Mouse (Mus musculus): ENCODE measurements around the gene Ccdc158. TPM values are rescaled to one million over a fixed set of nuclear protein-coding genes. Genes with fewer than 3 reads are reported as not detected.

The Ccdc158 gene
- polyA plus RNA-seq, 1 experiment from 2014 or later = 0.23 TPM

DNA sequence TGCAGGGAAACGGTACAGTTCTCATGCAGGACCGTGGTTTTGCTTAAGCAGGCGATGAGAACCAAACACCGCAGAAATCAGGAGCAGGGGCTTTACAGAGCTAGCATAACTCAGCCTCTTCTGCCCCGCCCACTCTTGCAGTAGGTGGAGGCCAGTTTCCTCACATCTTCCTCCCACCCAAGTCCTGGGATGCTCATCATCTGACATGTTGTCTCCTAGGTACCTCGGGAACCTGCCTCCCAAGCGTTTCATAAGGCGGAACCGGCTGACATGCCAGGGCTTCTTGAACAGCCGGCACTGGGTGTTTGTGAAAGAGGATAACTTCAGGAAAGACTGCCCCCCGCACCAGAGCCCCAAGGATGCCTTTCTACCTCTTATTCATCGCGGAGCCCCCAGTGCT is 113.1 kb downstream of the Ccdc158 start:
- Histone ChIP-seq H3K4me2 (no peak overlapping the region), H3K27ac (no peak overlapping the region), H3K4me3 (no peak overlapping the region), H3K36me3 (no peaks in the 10 kb centered on the region), H3K4me1 (no peaks in the 10 kb centered on the region), H3K9ac (no peak overlapping the region), H3K27me3 (replicated peaks) (no peaks in the 10 kb centered on the region), H3K9me3 (replicated peaks) (no peaks in the 10 kb centered on the region)
- 70% methylated on average over 13 of the region's 13 CpGs for WGBS (ENCODE audit: insufficient replicate concordance)
- no peak for ATAC-seq

DNA sequence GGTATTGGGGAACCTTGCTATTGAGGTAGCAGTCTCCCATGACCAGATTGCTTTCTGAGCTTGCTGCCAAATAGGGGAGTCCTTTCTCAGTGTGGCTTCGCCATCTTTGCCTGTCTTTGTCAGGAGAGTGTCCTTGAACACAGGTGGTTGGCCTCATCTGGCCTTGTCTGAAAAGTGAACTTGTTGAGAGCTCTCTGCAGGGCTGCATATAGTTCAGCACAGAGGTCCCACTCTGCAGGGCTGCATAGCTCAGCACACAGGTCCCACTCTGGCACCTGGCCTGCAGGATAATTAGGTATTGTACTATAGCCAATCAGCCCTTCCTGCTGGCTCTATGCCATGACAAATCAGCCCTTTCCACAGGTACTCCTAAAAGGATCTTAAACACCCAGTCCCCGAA is 114.9 kb downstream of the Ccdc158 start:
- H3K27me3 ChIP-seq (replicated peaks) = no peaks in the 10 kb centered on the region
- ATAC-seq = no peak
- no peak overlapping the region for H3K4me3 ChIP-seq
- no peaks in the 10 kb centered on the region for H3K9me3 ChIP-seq (replicated peaks)
- H3K27ac ChIP-seq = no peak overlapping the region
- H3K9ac ChIP-seq = no peak overlapping the region
- 59% methylated on average over 2 of the region's 2 CpGs for WGBS (ENCODE audit: insufficient replicate concordance)
- H3K4me1 ChIP-seq = no peaks in the 10 kb centered on the region
- no peak overlapping the region for H3K4me2 ChIP-seq
- H3K36me3 ChIP-seq = no peaks in the 10 kb centered on the region

Other genes starting within 250 kb of the Ccdc158 start
- 49.0 and 49.2 TPM in 2 replicates for gene Nup54, start 240.1 kb downstream of the Ccdc158 start, polyA plus RNA-seq (2016; fragmentation: Nextera tagmentation; extraction: Ambion mirVana)
- 4.2 and 4.3 TPM in 2 replicates for gene Scarb2, start 168.4 kb downstream of the Ccdc158 start, polyA plus RNA-seq (2016; fragmentation: Nextera tagmentation; extraction: Ambion mirVana)
- gene Fam47e, start 120.2 kb downstream of the Ccdc158 start, polyA plus RNA-seq (2016; fragmentation: Nextera tagmentation; extraction: Ambion mirVana) = 0.69 and 0.88 TPM in 2 replicates
- 5.3 and 5.5 TPM in 2 replicates for gene Stbd1, start 72.2 kb downstream of the Ccdc158 start, polyA plus RNA-seq (2016; fragmentation: Nextera tagmentation; extraction: Ambion mirVana)
- gene Shroom3, start 8.2 kb upstream of the Ccdc158 start, polyA plus RNA-seq (2016; fragmentation: Nextera tagmentation; extraction: Ambion mirVana) = 0.92 and 1.2 TPM in 2 replicates